Mouse (Mus musculus): ENCODE results near the gene Maob. TPM values are rescaled to one million over a fixed set of nuclear protein-coding genes. Genes with fewer than 3 reads are reported as not detected.

Gene Maob
- total RNA-seq (2021): 10 to 100 TPM; 16.1 to 17.8 TPM
- long read RNA-seq, experiment 1, transcript Maob-201 (15 exons, 2,411 nt): major isoform, 32 of 36 reads
- long read RNA-seq, experiment 1, partial matches to known transcripts: 1 of 36 reads
- long read RNA-seq, experiment 1, other reads (novel, unspliced or antisense): 3 of 36 reads
- long read RNA-seq, experiment 2, transcript Maob-201 (15 exons, 2,411 nt): major isoform, 14 of 18 reads
- long read RNA-seq, experiment 2, partial matches to known transcripts: 3 of 18 reads
- long read RNA-seq, experiment 2, other reads (novel, unspliced or antisense): 1 of 18 reads

GRCm38 (mm10) chrX:16817261-16817769 lies at the start of gene Maob:
TSS of gene Maob (minus strand) at chrX:16817366.
- DNase-seq (ENCODE audit: low spot score in 2 of 2): no peak

- DNase-seq (ENCODE audit: low spot score in 2 of 2): no peak
Measured at GRCm38 (mm10) chrX:16860244-16860643, 43.1 kb upstream of the Maob start.

GRCm38 (mm10) chrX:16846034-16846433 lies 28.9 kb upstream of the Maob start:
- no peak for DNase-seq (ENCODE audit: low spot score in 2 of 2)

GRCm38 (mm10) chrX:16841443-16841842 lies 24.3 kb upstream of the Maob start:
- no peak for DNase-seq (ENCODE audit: low spot score in 2 of 2)

- DNase-seq (ENCODE audit: low spot score in 2 of 2): no peak
Measured at GRCm38 (mm10) chrX:16837293-16837692, 20.1 kb upstream of the Maob start.

- no peak for DNase-seq (ENCODE audit: low spot score in 2 of 2)
Measured at GRCm38 (mm10) chrX:16836488-16837082, 19.4 kb upstream of the Maob start.

GRCm38 (mm10) chrX:16826028-16826427 lies 8.9 kb upstream of the Maob start:
- DNase-seq (ENCODE audit: low spot score in 2 of 2): no peak

- no peak for DNase-seq (ENCODE audit: low spot score in 2 of 2)
Measured at GRCm38 (mm10) chrX:16815965-16816364, 1.2 kb downstream of the Maob start.

- no peak for DNase-seq (ENCODE audit: low spot score in 2 of 2)
Measured at GRCm38 (mm10) chrX:16812080-16812479, 5.1 kb downstream of the Maob start.

GRCm38 (mm10) chrX:16767453-16767852 lies 49.7 kb downstream of the Maob start:
- no peak for DNase-seq (ENCODE audit: low spot score in 2 of 2)

- peak; percentile 25 to 27 for DNase-seq (ENCODE audit: low spot score in 2 of 2)
Measured at GRCm38 (mm10) chrX:16766156-16766555, 51.0 kb downstream of the Maob start.

- no peak for DNase-seq (ENCODE audit: low spot score in 2 of 2)
Measured at GRCm38 (mm10) chrX:16761430-16761829, 55.7 kb downstream of the Maob start.

- DNase-seq (ENCODE audit: low spot score in 2 of 2): no peak
Measured at GRCm38 (mm10) chrX:16754761-16755160, 62.4 kb downstream of the Maob start.

GRCm38 (mm10) chrX:16748932-16749331 lies 68.2 kb downstream of the Maob start:
- no peak for DNase-seq (ENCODE audit: low spot score in 2 of 2)

- DNase-seq (ENCODE audit: low spot score in 2 of 2): no peak
Measured at GRCm38 (mm10) chrX:16714033-16714432, 103.1 kb downstream of the Maob start.

GRCm38 (mm10) chrX:16706094-16706493 lies 111.1 kb downstream of the Maob start:
- DNase-seq (ENCODE audit: low spot score in 2 of 2): no peak

Other genes with a start within 250 kb of the Maob start
- gene Maoa, start 197.7 kb downstream of the Maob start, total RNA-seq (2021): 10 to 100 TPM; 16.8 to 17.4 TPM
- gene Ndp, start 94.4 kb upstream of the Maob start, total RNA-seq (2021): 10 to 100 TPM in 1 of 2 experiments, 1 to 10 TPM in 1; 7.7 to 11.5 TPM